Mouse (Mus musculus) embryonic stem cell, embryonic (primary cell): ENCODE measurements around the gene Defa32.
"Not testable (repeated sequence)": the region's sequence is repeated elsewhere in the genome, so short reads cannot be mapped to it uniquely, and the experiment has no call there.

Experiments used
- CTCF ChIA-PET, 4 experiments: fragments of 300-600 bp in 2 of 4; fragments of 350-600 bp in 2 of 4; sonication (Branson Sonifier 250); formaldehyde crosslinking; loops; one replicate each; lab custom pipeline; 2022; ENCODE audit warnings: inconsistent platforms in 2 of 4; lab: Charles Lee
- POLR2A ChIA-PET, 4 experiments: fragments of 300-600 bp in 2 of 4; fragments of 350-600 bp in 2 of 4; sonication (Branson Sonifier 250); formaldehyde crosslinking; loops; one replicate each; lab custom pipeline; 2022; ENCODE audit warnings: antibody characterized with exemption in 4 of 4, inconsistent platforms in 1 of 4; lab: Charles Lee

Defa32 gene

GRCm38 (mm10) chr8:21528732-21529131, at the start of gene Defa32:
Gene Defa32, plus strand, starts transcription at chr8:21529032.
- POLR2A ChIA-PET, CTCF ChIA-PET: not testable (repeated sequence)

- POLR2A ChIA-PET, CTCF ChIA-PET: not testable (repeated sequence)
Measured at GRCm38 (mm10) chr8:21508958-21509357, 19.9 kb upstream of the Defa32 start, which contains the start of gene Defa20. Gene Defa20, plus strand, starts transcription at chr8:21509258.

- CTCF ChIA-PET, POLR2A ChIA-PET: not testable (repeated sequence)
Measured at GRCm38 (mm10) chr8:21565086-21565485, 36.3 kb downstream of the Defa32 start, which contains the start of gene Defa37. Gene Defa37, plus strand, starts transcription at chr8:21565386.
